Mouse (Mus musculus) 3134 (cell line): ENCODE measurements around the gene Cbln1.

Source experiments
- DNase-seq: peaks from one replicate; pipeline ENCODE4 v3.0.0-alpha.2; 2011; ENCODE audit warnings: low spot score; ENCODE audit not compliant: insufficient read length; ENCODE audit errors: extremely low read depth

Gene Cbln1

GRCm38 (mm10) chr8:87472271-87473236 lies at the start of gene Cbln1:
TSS of gene Cbln1 (minus strand) at chr8:87472609.
- DNase-seq = no peak

- no peak for DNase-seq
These were observed 44.7 kb upstream of the Cbln1 start for GRCm38 (mm10) chr8:87517132-87517531.

- no peak for DNase-seq
These were observed 41.4 kb upstream of the Cbln1 start for GRCm38 (mm10) chr8:87513796-87514195.

GRCm38 (mm10) chr8:87513350-87513749 lies 40.9 kb upstream of the Cbln1 start:
- DNase-seq = no peak

- DNase-seq = no peak
These were observed 40.2 kb upstream of the Cbln1 start for GRCm38 (mm10) chr8:87512636-87513035.

GRCm38 (mm10) chr8:87507046-87507445 lies 34.6 kb upstream of the Cbln1 start:
- DNase-seq = peak; percentile 64

- peak; percentile 55 for DNase-seq
These were observed 32.0 kb upstream of the Cbln1 start for GRCm38 (mm10) chr8:87504441-87504840.

- no peak for DNase-seq
These were observed 30.3 kb upstream of the Cbln1 start for GRCm38 (mm10) chr8:87502684-87503083.

GRCm38 (mm10) chr8:87497641-87498040 lies 25.2 kb upstream of the Cbln1 start:
- no peak for DNase-seq

GRCm38 (mm10) chr8:87496511-87496910 lies 24.1 kb upstream of the Cbln1 start:
- DNase-seq = peak; percentile 71

GRCm38 (mm10) chr8:87494862-87495261 lies 22.5 kb upstream of the Cbln1 start:
- DNase-seq = peak; percentile 74

GRCm38 (mm10) chr8:87489841-87490415 lies 17.5 kb upstream of the Cbln1 start:
- peak; percentile 61 for DNase-seq

GRCm38 (mm10) chr8:87481396-87481795 lies 9.0 kb upstream of the Cbln1 start:
- DNase-seq = no peak

GRCm38 (mm10) chr8:87478221-87478620 lies 5.8 kb upstream of the Cbln1 start:
- no peak for DNase-seq

GRCm38 (mm10) chr8:87477102-87477645 lies 4.8 kb upstream of the Cbln1 start:
- no peak for DNase-seq

- no peak for DNase-seq
These were observed 3.1 kb upstream of the Cbln1 start for GRCm38 (mm10) chr8:87475551-87475950.

GRCm38 (mm10) chr8:87474379-87474778 lies 2.0 kb upstream of the Cbln1 start:
- DNase-seq = no peak

- DNase-seq = no peak
These were observed 1.5 kb upstream of the Cbln1 start for GRCm38 (mm10) chr8:87473940-87474339.

GRCm38 (mm10) chr8:87473314-87473713 lies 905 bp upstream of the Cbln1 start:
- peak; percentile 7 for DNase-seq

GRCm38 (mm10) chr8:87471603-87472270 lies 672 bp downstream of the Cbln1 start:
- DNase-seq = no peak
